Mouse (Mus musculus) cerebellum, adult 2 months (tissue): ENCODE measurements around the gene Gm20441.

Experiments used
- CTCF ChIP-seq: fragments of 200-500 bp; IDR thresholded peaks from 2 replicates; pipeline ENCODE4 v1.5.1; 2011; ENCODE audit warnings: low read depth, mild to moderate bottlenecking, control low read depth, low read length, moderate library complexity, borderline replicate concordance; ENCODE audit not compliant: insufficient read depth
- POLR2A ChIP-seq: fragments of 200-500 bp; IDR thresholded peaks from 2 replicates; pipeline ENCODE4 v1.6.1; 2011; ENCODE audit warnings: low read length, control low read depth, borderline replicate concordance; ENCODE audit not compliant: insufficient read depth

DNA sequence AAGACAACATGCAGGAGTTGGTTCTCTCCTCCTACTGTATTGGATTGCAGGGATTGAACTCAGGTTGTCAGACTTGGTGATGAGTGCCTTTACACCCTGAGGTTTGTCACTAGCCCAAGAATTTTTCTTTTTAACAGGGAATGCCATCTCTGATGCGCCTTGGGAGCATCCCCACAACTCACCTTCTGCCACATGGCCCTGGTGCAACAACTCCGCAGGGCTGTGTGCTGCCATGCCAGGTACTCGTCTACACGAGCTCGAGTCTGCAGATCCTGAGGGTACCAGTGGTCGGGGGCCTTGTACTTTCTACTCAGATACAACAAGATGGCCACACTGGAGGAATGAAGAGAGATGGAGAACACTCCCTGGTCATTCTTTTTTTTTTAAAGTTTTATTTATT is 4.2 kb downstream of the Gm20441 start:
- no peak for TF ChIP-seq CTCF
- no peak for TF ChIP-seq POLR2A
